Mouse (Mus musculus): Measurements from ENCODE around the gene Rimklb. TPM values are rescaled to one million over a fixed set of nuclear protein-coding genes. Genes with fewer than 3 reads are reported as not detected.

The Rimklb gene
- under 1 TPM; 0.10 to 0.40 TPM for polyA plus RNA-seq (2017; shearing (Covaris generic))

GRCm38 (mm10) chr6:122498661-122499060 is at the start of gene Rimklb:
Rimklb (minus strand) TSS chr6:122498761.

GRCm38 (mm10) chr6:122505545-122505944 is 7.0 kb upstream of the Rimklb start, which contains the start of gene Mfap5:
Mfap5 (plus strand) TSS chr6:122505845.

Other genes starting within 250 kb of the Rimklb start
- gene Klrg1, start 215.9 kb downstream of the Rimklb start, polyA plus RNA-seq (2017; shearing (Covaris generic)): 100 to 1,000 TPM in 1 of 2 experiments, 10 to 100 TPM in 1; 33.7 to 151 TPM
- 100 to 1,000 TPM; 229 to 253 TPM for gene M6pr, start 190.0 kb downstream of the Rimklb start, polyA plus RNA-seq (2017; shearing (Covaris generic))
- 10 to 100 TPM; 10.9 to 17.1 TPM for gene Phc1, start 158.2 kb downstream of the Rimklb start, polyA plus RNA-seq (2017; shearing (Covaris generic))
- gene Mfap5, start 7.1 kb upstream of the Rimklb start, polyA plus RNA-seq (2017; shearing (Covaris generic)): under 1 TPM in 1 of 2 experiments, not detected in 1; 0.39 TPM
- gene Aicda, start 55.0 kb upstream of the Rimklb start, polyA plus RNA-seq (2017; shearing (Covaris generic)): under 1 TPM in 1 of 2 experiments, not detected in 1; 0.40 TPM
- 10 to 100 TPM; 20.4 to 24.8 TPM for gene Apobec1, start 103.7 kb upstream of the Rimklb start, polyA plus RNA-seq (2017; shearing (Covaris generic))
- not detected for gene Gdf3, start 111.3 kb upstream of the Rimklb start, polyA plus RNA-seq (2017; shearing (Covaris generic))
- gene Dppa3, start 127.6 kb upstream of the Rimklb start, polyA plus RNA-seq (2017; shearing (Covaris generic)): not detected
- gene Nanog, start 208.7 kb upstream of the Rimklb start, polyA plus RNA-seq (2017; shearing (Covaris generic)): under 1 TPM; 0.11 to 0.23 TPM

Measured in inflammation-experienced regulatory T-cells (primary cell).